21 mouse cellular contexts compared by ENCODE assay signal in genomic region chr15:92571244-92571539, GRCm38 (mm10).
A peak's percentile ranks its signal among the peaks of the same experiment; 100 is the strongest.
DNase-seq lines count a peak whose midpoint lies in the region; ATAC-seq lines count a peak whose summit lies in the region.
"Had no signal": no experiment of that assay in that cellular context is flagged by ENCODE, and none has a peak within 500 bp of the region (broad histone marks: within the 10 kb centered on the region; RNA-seq: fewer than 3 reads in every experiment).

No protein-coding gene starts in this region.

- no peaks in the 10 kb centered on the region for H3K36me3 ChIP-seq in forebrain, embryonic 12.5 days (replicated peaks)
- H3K36me3 ChIP-seq in forebrain, embryonic 11.5 days (ENCODE audit: control insufficient read depth, insufficient read depth, low read length) = no peaks in the 10 kb centered on the region
- H3K36me3 ChIP-seq in limb, embryonic 13.5 days = no peaks in the 10 kb centered on the region
- no peaks in the 10 kb centered on the region for H3K36me3 ChIP-seq in limb, embryonic 10.5 days
- H3K36me3 ChIP-seq in forebrain, embryonic 16.5 days (ENCODE audit: control insufficient read depth, insufficient read depth) = no peaks in the 10 kb centered on the region
- H3K36me3 ChIP-seq in midbrain, embryonic 14.5 days (ENCODE audit: control insufficient read depth, insufficient read depth, low read length) = no peaks in the 10 kb centered on the region
- H3K36me3 ChIP-seq: G1E had no signal

- H3K27me3 ChIP-seq in forebrain, embryonic 12.5 days = 0 out of 2 replicates have a peak, but pooled peaks cover 3% of the 10 kb centered on the region
- no peaks in the 10 kb centered on the region for H3K27me3 ChIP-seq in forebrain, embryonic 11.5 days (ENCODE audit: control insufficient read depth, insufficient read depth, low read length)
- no peaks in the 10 kb centered on the region for H3K27me3 ChIP-seq in limb, embryonic 13.5 days
- no peaks in the 10 kb centered on the region for H3K27me3 ChIP-seq in limb, embryonic 10.5 days (ENCODE audit: low read depth, poor library complexity, severe bottlenecking)
- H3K27me3 ChIP-seq in forebrain, embryonic 16.5 days (replicated peaks; ENCODE audit: control insufficient read depth, insufficient read depth, low read length) = no peaks in the 10 kb centered on the region
- H3K27me3 ChIP-seq in midbrain, embryonic 14.5 days (ENCODE audit: control insufficient read depth, insufficient read depth, low read length) = no peaks in the 10 kb centered on the region
- H3K27me3 ChIP-seq: megakaryocyte, embryonic 14.5 days had no signal

- ATAC-seq in forebrain, embryonic 12.5 days (ENCODE audit: low FRiP score) = peak; percentile 17; the same call in 1 of the 2 replicates
- no peak for ATAC-seq in forebrain, embryonic 11.5 days (replicated peaks; ENCODE audit: low FRiP score)
- peak; percentile 15 for ATAC-seq in limb, embryonic 13.5 days (ENCODE audit: low FRiP score, low read depth)
- peak; percentile 70 for ATAC-seq in forebrain, embryonic 16.5 days
- no peak for ATAC-seq in midbrain, embryonic 14.5 days (ENCODE audit: low FRiP score, low TSS enrichment)
- ATAC-seq: inflammation-experienced regulatory T-cells, adult 6 months had no signal

- H3K9ac ChIP-seq in forebrain, embryonic 12.5 days = no peak overlapping the region
- H3K9ac ChIP-seq in forebrain, embryonic 11.5 days (ENCODE audit: low read length) = no peak overlapping the region
- no peak overlapping the region for H3K9ac ChIP-seq in limb, embryonic 13.5 days
- no peak overlapping the region for H3K9ac ChIP-seq in forebrain, embryonic 16.5 days (replicated peaks; ENCODE audit: low read depth, low read length)
- no peak overlapping the region for H3K9ac ChIP-seq in midbrain, embryonic 14.5 days (replicated peaks; ENCODE audit: low read length)

- H3K4me3 ChIP-seq in forebrain, embryonic 12.5 days (replicated peaks) = no peak overlapping the region
- no peak overlapping the region for H3K4me3 ChIP-seq in forebrain, embryonic 11.5 days (ENCODE audit: low read depth, low read length)
- H3K4me3 ChIP-seq in limb, embryonic 13.5 days = no peak overlapping the region
- H3K4me3 ChIP-seq in limb, embryonic 10.5 days = no peak overlapping the region
- no peak overlapping the region for H3K4me3 ChIP-seq in forebrain, embryonic 16.5 days (replicated peaks; ENCODE audit: low read length)
- H3K4me3 ChIP-seq in midbrain, embryonic 14.5 days (replicated peaks; ENCODE audit: low read depth, low read length) = no peak overlapping the region
- H3K4me3 ChIP-seq: layer of hippocampus, adult 2 months; megakaryocyte, embryonic 14.5 days; myocyte had no signal

- WGBS in forebrain, embryonic 12.5 days = 50% methylated on average over 5 of the region's 5 CpGs
- WGBS in forebrain, embryonic 11.5 days = 71% methylated on average over 5 of the region's 5 CpGs
- 46% methylated on average over 5 of the region's 5 CpGs for WGBS in limb, embryonic 13.5 days
- 61% methylated on average over 5 of the region's 5 CpGs for WGBS in limb, embryonic 10.5 days
- WGBS in forebrain, embryonic 16.5 days = 15% methylated on average over 5 of the region's 5 CpGs
- WGBS in midbrain, embryonic 14.5 days = 59% methylated on average over 5 of the region's 5 CpGs

- H3K4me1 ChIP-seq in forebrain, embryonic 12.5 days = peaks cover 9% of the 10 kb centered on the region
- no peaks in the 10 kb centered on the region for H3K4me1 ChIP-seq in forebrain, embryonic 11.5 days (replicated peaks; ENCODE audit: control insufficient read depth, insufficient read depth, low read length)
- H3K4me1 ChIP-seq in limb, embryonic 13.5 days = 0 out of 2 replicates have a peak, but pooled peaks cover 8% of the 10 kb centered on the region
- peaks cover 3% of the 10 kb centered on the region; the same call in 1 of the 2 replicates for H3K4me1 ChIP-seq in limb, embryonic 10.5 days
- H3K4me1 ChIP-seq in forebrain, embryonic 16.5 days (replicated peaks; ENCODE audit: control insufficient read depth, insufficient read depth, low read length) = peaks cover 9% of the 10 kb centered on the region
- H3K4me1 ChIP-seq in midbrain, embryonic 14.5 days (ENCODE audit: control insufficient read depth, insufficient read depth, low read length) = peaks cover 9% of the 10 kb centered on the region
- H3K4me1 ChIP-seq: megakaryocyte, embryonic 14.5 days had no signal

- DNase-seq in forebrain, embryonic 11.5 days (ENCODE audit: low spot score) = no peak
- no peak for DNase-seq in limb, embryonic 10.5 days (ENCODE audit: low spot score)
- no peak for DNase-seq in midbrain, embryonic 14.5 days
- no peak for DNase-seq in Muller cell, postnatal 12 days (ENCODE audit: inconsistent ontology term)
- no peak for DNase-seq in heart, postnatal 25 days (ENCODE audit: low spot score)
- DNase-seq: adrenal gland, postnatal 36 days; cerebellum, adult 11-12 months; gastrocnemius, postnatal 14 days; kidney, adult 8-10 months; kidney, postnatal 14 days; lung, adult 2 months; retina, postnatal 1 day had no signal

- intact Hi-C loops in heart, postnatal 25 days (cut with DNase I) = no loop called here

- no peak overlapping the region for H3K4me2 ChIP-seq in forebrain, embryonic 12.5 days
- no peak overlapping the region for H3K4me2 ChIP-seq in forebrain, embryonic 11.5 days (ENCODE audit: low read depth, low read length, severe bottlenecking)
- H3K4me2 ChIP-seq in limb, embryonic 13.5 days (replicated peaks) = no peak overlapping the region
- H3K4me2 ChIP-seq in forebrain, embryonic 16.5 days (ENCODE audit: low read length) = peak overlapping the region; percentile 28
- H3K4me2 ChIP-seq in midbrain, embryonic 14.5 days (ENCODE audit: low read length) = no peak overlapping the region
- H3K4me2 ChIP-seq: liver, embryonic 11.5 days had no signal

- H3K27ac ChIP-seq in forebrain, embryonic 12.5 days = no peak overlapping the region
- H3K27ac ChIP-seq in forebrain, embryonic 11.5 days (ENCODE audit: low read depth, low read length) = no peak overlapping the region
- no peak overlapping the region for H3K27ac ChIP-seq in limb, embryonic 13.5 days
- no peak overlapping the region for H3K27ac ChIP-seq in limb, embryonic 10.5 days
- H3K27ac ChIP-seq in forebrain, embryonic 16.5 days (ENCODE audit: low read length) = peak overlapping the region; percentile 33; the same call in 1 of the 2 replicates
- peak overlapping the region; percentile 72 for H3K27ac ChIP-seq in midbrain, embryonic 14.5 days (replicated peaks; ENCODE audit: low read depth, low read length)

- no peaks in the 10 kb centered on the region for H3K9me3 ChIP-seq in forebrain, embryonic 12.5 days
- H3K9me3 ChIP-seq in forebrain, embryonic 11.5 days (ENCODE audit: control insufficient read depth, low read length) = no peaks in the 10 kb centered on the region
- H3K9me3 ChIP-seq in limb, embryonic 13.5 days = no peaks in the 10 kb centered on the region
- H3K9me3 ChIP-seq in limb, embryonic 10.5 days (replicated peaks) = no peaks in the 10 kb centered on the region
- H3K9me3 ChIP-seq in forebrain, embryonic 16.5 days (ENCODE audit: control insufficient read depth, low read length) = no peaks in the 10 kb centered on the region
- H3K9me3 ChIP-seq in midbrain, embryonic 14.5 days (ENCODE audit: control insufficient read depth, low read length) = no peaks in the 10 kb centered on the region

Comparison
In these comparisons a context has a peak if more than half of its experiments do, and no peak if none do; other contexts are left out.
1. ATAC-seq: peak in forebrain, embryonic 12.5 days (single experiment), limb, embryonic 13.5 days (single experiment) and forebrain, embryonic 16.5 days (single experiment); none in forebrain, embryonic 11.5 days (single experiment) and midbrain, embryonic 14.5 days (single experiment).
2. H3K27ac ChIP-seq: peak in forebrain, embryonic 16.5 days (single experiment) and midbrain, embryonic 14.5 days (single experiment); none in forebrain, embryonic 12.5 days (single experiment), forebrain, embryonic 11.5 days (single experiment), limb, embryonic 13.5 days (single experiment) and limb, embryonic 10.5 days (single experiment).